Mouse (Mus musculus): ENCODE measurements around the gene Agbl1. TPM values are rescaled to one million over a fixed set of nuclear protein-coding genes. Genes with fewer than 3 reads are reported as not detected.
A peak's percentile ranks its signal among the peaks of the same experiment; 100 is the strongest.
"Not testable (repeated sequence)": the region's sequence is repeated elsewhere in the genome, so short reads cannot be mapped to it uniquely, and the experiment has no call there.

The Agbl1 gene
- 0.11 and 0.22 TPM in 2 replicates for polyA plus RNA-seq (2015; fragmentation: Nextera tagmentation; extraction: Ambion mirVana)

DNA sequence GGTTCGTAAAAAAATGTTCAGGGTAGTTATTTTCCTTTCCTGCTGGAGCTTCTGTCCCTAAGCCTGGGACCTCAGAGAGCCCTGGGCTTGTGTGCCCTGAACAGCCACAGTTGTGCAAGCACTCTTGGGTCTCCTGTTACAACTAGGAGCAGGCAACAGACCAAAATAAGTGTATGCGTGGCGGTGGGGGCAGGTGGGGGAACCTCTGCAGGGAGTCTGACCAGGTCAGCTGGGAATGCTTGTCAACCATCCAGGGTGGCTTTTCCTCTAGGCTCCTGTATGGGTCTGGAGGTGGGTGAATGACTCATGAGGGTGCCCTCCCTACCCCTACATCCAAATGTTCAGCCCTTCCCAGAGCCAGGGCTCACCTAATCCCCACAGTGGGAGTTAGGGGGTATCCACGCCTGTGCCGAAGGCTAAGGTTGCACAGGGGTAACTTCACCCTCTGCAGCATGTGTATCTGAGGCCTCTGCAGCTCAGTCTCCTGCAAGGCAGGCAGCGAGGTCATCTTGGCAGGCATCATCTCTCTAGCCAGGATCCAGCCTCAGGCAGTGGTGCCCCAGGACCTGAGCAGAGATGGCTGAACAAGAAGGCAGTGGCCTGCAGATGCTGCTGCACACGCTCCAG lies at the start of gene Agbl1:
Gene Agbl1, plus strand, starts transcription at position 577 of the 627 bp plus-strand sequence.
- H3K27me3 ChIP-seq (replicated peaks) = no peaks in the 10 kb centered on the region
- no peaks in the 10 kb centered on the region for H3K9me3 ChIP-seq (replicated peaks)
- H3K36me3 ChIP-seq = no peaks in the 10 kb centered on the region
- no peak within 1 kb of the TSS for H3K4me2 ChIP-seq
- H3K27ac ChIP-seq (replicated peaks) = no peak within 1 kb of the TSS
- H3K4me3 ChIP-seq (replicated peaks) = no peak within 1 kb of the TSS
- H3K4me1 ChIP-seq = no peaks in the 10 kb centered on the region
- WGBS = 68% methylated on average over 7 of the region's 7 CpGs
- no peak for ATAC-seq (ENCODE audit: low FRiP score)
- no peak within 1 kb of the TSS for H3K9ac ChIP-seq (replicated peaks)

DNA sequence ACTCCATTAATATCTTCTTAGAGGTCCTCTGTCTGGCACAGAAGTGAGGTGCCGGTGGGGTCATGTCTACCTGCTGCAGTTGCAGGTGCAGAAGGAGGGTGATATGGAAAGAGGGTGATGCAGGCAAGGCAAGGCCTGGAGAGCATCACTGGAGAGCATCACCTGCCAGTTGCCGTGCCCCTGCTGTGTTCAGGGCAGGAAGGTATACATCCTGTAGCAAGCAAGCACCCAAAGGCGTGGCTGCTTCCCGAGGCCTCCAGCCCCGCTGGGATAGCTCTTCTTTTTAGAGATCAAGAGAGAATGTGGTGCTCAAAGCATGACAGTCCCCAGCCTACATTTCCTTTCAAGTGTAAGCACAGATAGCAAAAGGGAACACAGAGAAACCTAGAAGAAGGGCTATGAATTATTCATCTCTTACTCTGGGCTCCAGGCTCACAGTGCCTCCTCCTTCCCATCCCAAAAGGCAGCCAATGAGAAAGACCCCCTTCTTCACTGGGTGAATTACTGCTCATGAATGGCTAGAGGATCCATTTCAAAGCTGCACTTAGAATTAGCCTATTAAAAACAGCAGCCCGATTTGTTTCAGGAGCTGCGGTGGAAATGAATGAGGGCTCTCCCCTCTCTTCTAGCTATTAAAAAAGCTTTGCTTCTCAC lies 44.6 kb upstream of the Agbl1 start:
- H3K4me3 ChIP-seq (replicated peaks) = 0 out of 2 replicates have a peak overlapping the region, but pooled peaks have one; percentile 1
- H3K27ac ChIP-seq (replicated peaks) = peak overlapping the region; percentile 83
- H3K36me3 ChIP-seq = no peaks in the 10 kb centered on the region
- no peak overlapping the region for H3K9ac ChIP-seq (replicated peaks)
- peaks cover 21% of the 10 kb centered on the region for H3K4me1 ChIP-seq
- WGBS = 15% methylated on average over 7 of the region's 7 CpGs
- H3K9me3 ChIP-seq (replicated peaks) = no peaks in the 10 kb centered on the region
- H3K4me2 ChIP-seq = peak overlapping the region; percentile 39
- no peaks in the 10 kb centered on the region for H3K27me3 ChIP-seq (replicated peaks)
- peak; percentile 92 for ATAC-seq (ENCODE audit: low FRiP score)

- 0 out of 2 replicates have a peak overlapping the region, but pooled peaks have one; percentile 1 for H3K4me3 ChIP-seq (replicated peaks)
- H3K27ac ChIP-seq (replicated peaks) = peak overlapping the region; percentile 83
- H3K4me1 ChIP-seq = peaks cover 21% of the 10 kb centered on the region
- 6% methylated on average over 6 of the region's 6 CpGs for WGBS
- H3K9ac ChIP-seq (replicated peaks) = no peak overlapping the region
- ATAC-seq (ENCODE audit: low FRiP score) = peak; percentile 75
- peak overlapping the region; percentile 39 for H3K4me2 ChIP-seq
- H3K27me3 ChIP-seq (replicated peaks) = no peaks in the 10 kb centered on the region
- H3K9me3 ChIP-seq (replicated peaks) = no peaks in the 10 kb centered on the region
- no peaks in the 10 kb centered on the region for H3K36me3 ChIP-seq
Observed at GRCm38 (mm10) chr7:76185681-76186121, 44.0 kb upstream of the Agbl1 start.

DNA sequence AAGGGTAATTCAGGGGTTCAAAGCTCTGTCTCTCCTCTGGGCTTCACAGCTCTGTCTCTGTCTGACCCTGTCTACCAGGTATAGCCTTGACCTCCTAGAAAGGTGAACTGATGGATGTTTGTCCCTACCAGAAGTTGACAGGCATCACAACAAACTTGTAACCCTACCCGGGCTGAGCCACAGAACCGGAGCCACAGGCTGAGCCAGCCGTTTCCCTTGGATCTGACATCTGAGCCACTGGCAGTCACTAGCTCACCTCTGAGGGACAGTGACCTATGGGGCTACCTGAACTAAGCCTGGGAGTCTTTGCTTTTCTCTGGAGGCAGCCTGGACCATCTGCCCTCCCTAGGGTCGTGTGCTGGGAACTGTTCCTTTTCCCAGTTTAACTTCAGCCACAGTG lies 11.1 kb upstream of the Agbl1 start:
- Histone ChIP-seq H3K4me3 (replicated peaks) (no peak overlapping the region), H3K36me3 (no peaks in the 10 kb centered on the region), H3K27me3 (replicated peaks) (no peaks in the 10 kb centered on the region), H3K9me3 (replicated peaks) (no peaks in the 10 kb centered on the region), H3K4me1 (no peaks in the 10 kb centered on the region), H3K27ac (replicated peaks) (no peak overlapping the region), H3K9ac (replicated peaks) (no peak overlapping the region), H3K4me2 (no peak overlapping the region)
- ATAC-seq (ENCODE audit: low FRiP score) = no peak
- 84% methylated on average over 4 of the region's 4 CpGs for WGBS

- Histone ChIP-seq H3K9me3 (replicated peaks) (no peaks in the 10 kb centered on the region), H3K27me3 (replicated peaks) (no peaks in the 10 kb centered on the region), H3K9ac (replicated peaks) (no peak overlapping the region), H3K27ac (replicated peaks) (no peak overlapping the region), H3K4me1 (no peaks in the 10 kb centered on the region), H3K4me3 (replicated peaks) (no peak overlapping the region), H3K4me2 (no peak overlapping the region), H3K36me3 (no peaks in the 10 kb centered on the region)
- no peak for ATAC-seq (ENCODE audit: low FRiP score)
- WGBS = 75% methylated on average over 7 of the region's 7 CpGs
Observed at GRCm38 (mm10) chr7:76219797-76220469, 9.8 kb upstream of the Agbl1 start.

DNA sequence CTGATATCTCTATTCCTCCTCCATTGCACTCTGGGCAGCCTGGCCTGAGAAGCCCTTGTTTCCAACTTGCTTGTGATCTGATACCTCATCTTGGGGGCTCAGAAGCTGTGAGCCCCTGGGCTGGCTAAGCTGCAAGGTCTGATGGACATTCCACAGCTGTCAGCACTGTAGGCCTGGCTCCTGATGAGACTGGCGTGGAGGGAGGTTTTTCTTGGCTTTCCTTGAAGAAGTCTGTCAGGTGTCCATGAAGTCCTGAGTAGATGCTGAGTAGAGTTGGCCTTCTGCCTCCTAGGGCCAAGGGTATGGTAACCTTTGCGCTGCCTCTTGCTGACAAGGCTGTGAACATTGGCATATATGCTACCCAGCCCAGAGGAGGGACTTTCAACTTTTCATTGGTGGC lies 7.0 kb upstream of the Agbl1 start:
- no peak overlapping the region for H3K4me3 ChIP-seq (replicated peaks)
- no peaks in the 10 kb centered on the region for H3K36me3 ChIP-seq
- no peak overlapping the region for H3K4me2 ChIP-seq
- no peaks in the 10 kb centered on the region for H3K9me3 ChIP-seq (replicated peaks)
- no peak for ATAC-seq (ENCODE audit: low FRiP score)
- no peak overlapping the region for H3K27ac ChIP-seq (replicated peaks)
- H3K27me3 ChIP-seq (replicated peaks) = no peaks in the 10 kb centered on the region
- H3K4me1 ChIP-seq = no peaks in the 10 kb centered on the region
- H3K9ac ChIP-seq (replicated peaks) = no peak overlapping the region
- WGBS = 95% methylated on average over 2 of the region's 2 CpGs

DNA sequence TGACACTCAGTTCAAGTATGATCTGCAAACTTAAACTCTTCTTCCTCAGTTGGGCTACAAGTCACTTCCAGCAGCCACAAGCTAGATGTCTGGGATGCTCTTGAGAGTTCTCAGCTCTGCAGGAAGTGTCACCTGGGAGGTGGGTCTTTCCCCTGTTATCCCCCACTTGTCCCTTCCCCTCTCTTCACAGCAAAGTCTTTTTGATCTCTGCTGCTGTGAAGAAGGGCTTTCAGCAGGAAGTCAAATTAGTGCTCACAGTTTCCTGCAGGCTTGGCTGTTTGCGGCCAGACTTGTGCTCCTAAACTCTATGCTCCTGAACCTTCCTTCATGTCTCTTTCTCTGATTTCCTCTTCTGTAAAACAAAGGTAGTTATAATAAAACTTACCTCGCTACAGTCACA lies 806 bp upstream of the Agbl1 start:
- Histone ChIP-seq H3K4me3 (replicated peaks) (no peak overlapping the region), H3K27me3 (replicated peaks) (no peaks in the 10 kb centered on the region), H3K9me3 (replicated peaks) (no peaks in the 10 kb centered on the region), H3K4me1 (no peaks in the 10 kb centered on the region), H3K9ac (replicated peaks) (no peak overlapping the region), H3K36me3 (no peaks in the 10 kb centered on the region), H3K4me2 (no peak overlapping the region), H3K27ac (replicated peaks) (no peak overlapping the region)
- no peak for ATAC-seq (ENCODE audit: low FRiP score)
- 44% methylated on average over 2 of the region's 2 CpGs for WGBS

GRCm38 (mm10) chr7:76234321-76234720 lies 4.6 kb downstream of the Agbl1 start:
- WGBS = 84% methylated on average over 2 of the region's 2 CpGs
- Histone ChIP-seq H3K4me1 (no peaks in the 10 kb centered on the region), H3K4me3 (replicated peaks) (no peak overlapping the region), H3K27ac (replicated peaks) (no peak overlapping the region), H3K27me3 (replicated peaks) (no peaks in the 10 kb centered on the region), H3K36me3 (no peaks in the 10 kb centered on the region), H3K4me2 (no peak overlapping the region), H3K9ac (replicated peaks) (no peak overlapping the region), H3K9me3 (replicated peaks) (no peaks in the 10 kb centered on the region)
- no peak for ATAC-seq (ENCODE audit: low FRiP score)

DNA sequence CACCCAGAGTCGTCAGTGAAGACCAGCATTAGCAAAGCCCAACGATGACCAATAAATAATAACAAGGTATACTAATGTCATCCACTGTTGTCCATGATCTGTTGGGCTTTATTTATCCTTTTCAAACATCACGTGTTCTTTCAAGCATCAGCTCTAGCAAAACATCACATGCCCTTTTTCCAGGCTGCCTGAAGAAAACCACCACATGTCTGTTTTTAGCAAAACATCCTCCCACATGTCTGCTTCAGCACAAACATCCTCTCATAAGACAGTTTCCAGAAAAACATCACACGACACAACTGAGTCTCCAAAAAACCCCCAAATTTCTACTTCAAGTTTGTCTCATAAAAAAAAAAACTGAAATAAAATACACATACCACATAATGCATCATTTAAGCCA lies 7.8 kb downstream of the Agbl1 start:
- Histone ChIP-seq H3K36me3 (no peaks in the 10 kb centered on the region), H3K4me3 (replicated peaks) (no peak overlapping the region), H3K9ac (replicated peaks) (no peak overlapping the region), H3K4me2 (no peak overlapping the region), H3K27ac (replicated peaks) (no peak overlapping the region), H3K27me3 (replicated peaks) (no peaks in the 10 kb centered on the region), H3K4me1 (no peaks in the 10 kb centered on the region), H3K9me3 (replicated peaks) (no peaks in the 10 kb centered on the region)
- 89% methylated on average over 4 of the region's 4 CpGs for WGBS
- no peak for ATAC-seq (ENCODE audit: low FRiP score)

DNA sequence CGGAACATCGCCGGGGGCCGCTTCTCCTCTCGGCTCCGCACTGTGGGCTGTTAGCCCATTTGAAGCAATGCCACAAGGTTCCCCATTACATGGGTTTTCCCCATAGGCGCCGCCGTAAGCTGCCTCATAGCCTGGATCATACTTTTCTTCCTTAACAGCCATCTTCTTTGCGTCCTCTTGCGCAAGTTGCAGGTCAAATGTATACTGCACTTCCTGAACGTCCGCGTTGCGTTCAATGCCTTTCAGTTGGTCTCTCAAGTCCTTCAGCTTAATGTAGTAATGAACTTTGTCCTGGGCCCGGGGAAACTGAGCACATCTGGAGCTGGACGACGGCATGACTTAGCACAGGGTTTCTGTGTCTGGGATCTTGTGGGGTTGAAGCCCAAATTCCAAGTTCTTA lies 15.2 kb downstream of the Agbl1 start:
- not testable (repeated sequence) for H3K9ac ChIP-seq (replicated peaks); H3K4me3 ChIP-seq (replicated peaks); H3K27ac ChIP-seq (replicated peaks); ATAC-seq (ENCODE audit: low FRiP score); H3K9me3 ChIP-seq (replicated peaks); H3K27me3 ChIP-seq (replicated peaks); H3K4me2 ChIP-seq; H3K36me3 ChIP-seq; H3K4me1 ChIP-seq
- WGBS = 97% methylated on average over 17 of the region's 18 CpGs

DNA sequence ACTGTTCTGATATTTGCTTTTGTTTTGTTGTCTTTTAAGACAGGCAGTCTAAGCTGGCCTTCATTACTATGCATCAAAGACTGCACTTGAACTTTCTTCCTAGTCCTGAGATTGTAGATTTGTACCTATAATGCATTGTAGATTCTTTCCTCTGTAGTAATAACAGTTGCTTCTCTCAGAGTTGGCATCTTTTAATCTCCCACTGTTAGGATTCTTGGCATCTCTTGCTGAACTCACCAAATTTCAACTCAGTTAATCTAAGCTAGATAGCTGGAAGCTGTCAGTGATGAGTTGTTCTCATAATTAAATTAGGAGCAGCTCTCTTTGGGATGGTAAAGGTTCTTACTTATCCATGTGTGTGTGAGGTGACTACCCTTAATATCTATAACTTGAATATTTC lies 45.4 kb downstream of the Agbl1 start:
- Histone ChIP-seq H3K36me3 (no peaks in the 10 kb centered on the region), H3K9ac (replicated peaks) (no peak overlapping the region), H3K4me2 (no peak overlapping the region), H3K4me1 (no peaks in the 10 kb centered on the region), H3K9me3 (replicated peaks) (no peaks in the 10 kb centered on the region), H3K27ac (replicated peaks) (no peak overlapping the region), H3K27me3 (replicated peaks) (no peaks in the 10 kb centered on the region), H3K4me3 (replicated peaks) (no peak overlapping the region)
- no peak for ATAC-seq (ENCODE audit: low FRiP score)

GRCm38 (mm10) chr7:76282831-76283230 lies 53.1 kb downstream of the Agbl1 start:
- no peak overlapping the region for H3K4me3 ChIP-seq (replicated peaks)
- no peak overlapping the region for H3K4me2 ChIP-seq
- WGBS = 50% methylated on average over 2 of the region's 2 CpGs
- no peaks in the 10 kb centered on the region for H3K9me3 ChIP-seq (replicated peaks)
- no peak overlapping the region for H3K27ac ChIP-seq (replicated peaks)
- no peak for ATAC-seq (ENCODE audit: low FRiP score)
- no peaks in the 10 kb centered on the region for H3K27me3 ChIP-seq (replicated peaks)
- H3K9ac ChIP-seq (replicated peaks) = no peak overlapping the region
- H3K4me1 ChIP-seq = no peaks in the 10 kb centered on the region
- no peaks in the 10 kb centered on the region for H3K36me3 ChIP-seq

All from neural tube, embryonic 15.5 days (tissue).